Mouse (Mus musculus) embryonic facial prominence, embryonic 10.5 days (tissue): ENCODE data around the gene Sfta2. TPM values are rescaled to one million over a fixed set of nuclear protein-coding genes. Genes with fewer than 3 reads are reported as not detected.

ENCODE experiments used
- polyA plus RNA-seq: library from polyadenylated mRNA; unstranded; fragments of >200 nt; fragmentation: Nextera tagmentation; extraction: Ambion mirVana; gene quantifications from 2 replicates; pipeline ENCODE4 v1.2.1, GENCODE M21; 2016

The Sfta2 gene
- polyA plus RNA-seq, 1 experiment from 2014 or later, result not detected

Other genes starting within 250 kb of the Sfta2 start
- 1.5 and 1.6 TPM in 2 replicates for gene H2-Q4, start 221.9 kb upstream of the Sfta2 start, polyA plus RNA-seq
- 1.5 and 1.6 TPM in 2 replicates for gene H2-Q6, start 176.7 kb upstream of the Sfta2 start, polyA plus RNA-seq
- gene H2-Q7, start 162.4 kb upstream of the Sfta2 start, polyA plus RNA-seq, result 12.2 and 12.9 TPM in 2 replicates
- 0.39 and 0.57 TPM in 2 replicates for gene H2-Q10, start 131.5 kb upstream of the Sfta2 start, polyA plus RNA-seq
- not detected in 2 replicates for gene Pou5f1, start 95.5 kb upstream of the Sfta2 start, polyA plus RNA-seq
- 43.7 and 45.5 TPM in 2 replicates for gene Tcf19, start 84.7 kb upstream of the Sfta2 start, polyA plus RNA-seq
- gene Cchcr1, start 84.4 kb upstream of the Sfta2 start, polyA plus RNA-seq, result 24.2 and 25.0 TPM in 2 replicates
- 1.6 and 1.9 TPM in 2 replicates for gene Psors1c2, start 68.3 kb upstream of the Sfta2 start, polyA plus RNA-seq
- not detected in 2 replicates for gene Cdsn, start 49.4 kb upstream of the Sfta2 start, polyA plus RNA-seq
- not detected in 2 replicates for gene 2300002M23Rik, start 34.1 kb upstream of the Sfta2 start, polyA plus RNA-seq
- not detected in 2 replicates for gene Gm9573, start 25.1 kb downstream of the Sfta2 start, polyA plus RNA-seq
- 0.20 and 0.24 TPM in 2 replicates for gene Mucl3, start 42.1 kb downstream of the Sfta2 start, polyA plus RNA-seq
- 19.9 and 22.0 TPM in 2 replicates for gene Vars2, start 66.0 kb downstream of the Sfta2 start, polyA plus RNA-seq
- gene Gtf2h4, start 72.2 kb downstream of the Sfta2 start, polyA plus RNA-seq, result 57.6 and 61.4 TPM in 2 replicates
- 49.1 and 65.3 TPM in 2 replicates for gene Ddr1, start 103.1 kb downstream of the Sfta2 start, polyA plus RNA-seq
- 3.7 and 4.4 TPM in 2 replicates for gene Ier3, start 220.1 kb downstream of the Sfta2 start, polyA plus RNA-seq
- gene Flot1, start 221.7 kb downstream of the Sfta2 start, polyA plus RNA-seq, result 45.9 and 49.2 TPM in 2 replicates
- 1,654 and 1,662 TPM in 2 replicates for gene Tubb5, start 236.8 kb downstream of the Sfta2 start, polyA plus RNA-seq
- 18.4 and 21.2 TPM in 2 replicates for gene Mdc1, start 240.0 kb downstream of the Sfta2 start, polyA plus RNA-seq